Mouse (Mus musculus) urinary bladder, adult 18-20 months (tissue): ENCODE data around the gene Mustn1.

Source experiments
- DNase-seq, 2 experiments: peaks; one replicate each; pipeline ENCODE4 v3.0.0; 2022; ENCODE audit warnings: low spot score in 2 of 2, mixed read lengths in 2 of 2

The Mustn1 gene

GRCm38 (mm10) chr14:30878958-30879571, at the start of gene Mustn1:
Mustn1 (plus strand) TSS chr14:30879200.
- peak in 1 of 2 experiments; percentile 39 for DNase-seq

- no peak for DNase-seq
Observed at GRCm38 (mm10) chr14:30837416-30837996, 41.5 kb upstream of the Mustn1 start.

- DNase-seq: no peak
Observed at GRCm38 (mm10) chr14:30843701-30844100, 35.3 kb upstream of the Mustn1 start.

GRCm38 (mm10) chr14:30850504-30850903, 28.5 kb upstream of the Mustn1 start:
- no peak for DNase-seq

GRCm38 (mm10) chr14:30852325-30852724, 26.7 kb upstream of the Mustn1 start:
- DNase-seq: no peak

GRCm38 (mm10) chr14:30855316-30855715, 23.7 kb upstream of the Mustn1 start:
- no peak for DNase-seq

GRCm38 (mm10) chr14:30856885-30857507, 22.0 kb upstream of the Mustn1 start:
- no peak for DNase-seq

- DNase-seq: no peak
Observed at GRCm38 (mm10) chr14:30857990-30858389, 21.0 kb upstream of the Mustn1 start.

GRCm38 (mm10) chr14:30861421-30862125, 17.4 kb upstream of the Mustn1 start:
- DNase-seq: no peak

GRCm38 (mm10) chr14:30862368-30862767, 16.6 kb upstream of the Mustn1 start:
- DNase-seq: no peak

GRCm38 (mm10) chr14:30865311-30865710, 13.7 kb upstream of the Mustn1 start:
- no peak for DNase-seq

GRCm38 (mm10) chr14:30867042-30867441, 12.0 kb upstream of the Mustn1 start:
- DNase-seq: peak; percentile 50 to 59

GRCm38 (mm10) chr14:30868826-30869225, 10.2 kb upstream of the Mustn1 start:
- DNase-seq: no peak

GRCm38 (mm10) chr14:30869391-30869801, 9.6 kb upstream of the Mustn1 start:
- DNase-seq: no peak

- no peak for DNase-seq
Observed at GRCm38 (mm10) chr14:30870206-30871147, 8.5 kb upstream of the Mustn1 start.

- no peak for DNase-seq
Observed at GRCm38 (mm10) chr14:30874095-30874700, 4.8 kb upstream of the Mustn1 start.

- no peak for DNase-seq
Observed at GRCm38 (mm10) chr14:30875130-30875865, 3.7 kb upstream of the Mustn1 start.

GRCm38 (mm10) chr14:30875955-30876354, 3.0 kb upstream of the Mustn1 start:
- DNase-seq: no peak

- DNase-seq: no peak
Observed at GRCm38 (mm10) chr14:30876451-30876850, 2.5 kb upstream of the Mustn1 start.

GRCm38 (mm10) chr14:30877827-30878226, 1.2 kb upstream of the Mustn1 start:
- no peak for DNase-seq
